Mouse (Mus musculus) embryo, embryonic 11 days (tissue): ENCODE data around the gene Psmd9.
A peak's percentile ranks its signal among the peaks of the same experiment; 100 is the strongest.

Experiments
- DNase-seq: peaks from one replicate; pipeline ENCODE4 v3.0.0-alpha.2; 2015

Gene Psmd9

DNA sequence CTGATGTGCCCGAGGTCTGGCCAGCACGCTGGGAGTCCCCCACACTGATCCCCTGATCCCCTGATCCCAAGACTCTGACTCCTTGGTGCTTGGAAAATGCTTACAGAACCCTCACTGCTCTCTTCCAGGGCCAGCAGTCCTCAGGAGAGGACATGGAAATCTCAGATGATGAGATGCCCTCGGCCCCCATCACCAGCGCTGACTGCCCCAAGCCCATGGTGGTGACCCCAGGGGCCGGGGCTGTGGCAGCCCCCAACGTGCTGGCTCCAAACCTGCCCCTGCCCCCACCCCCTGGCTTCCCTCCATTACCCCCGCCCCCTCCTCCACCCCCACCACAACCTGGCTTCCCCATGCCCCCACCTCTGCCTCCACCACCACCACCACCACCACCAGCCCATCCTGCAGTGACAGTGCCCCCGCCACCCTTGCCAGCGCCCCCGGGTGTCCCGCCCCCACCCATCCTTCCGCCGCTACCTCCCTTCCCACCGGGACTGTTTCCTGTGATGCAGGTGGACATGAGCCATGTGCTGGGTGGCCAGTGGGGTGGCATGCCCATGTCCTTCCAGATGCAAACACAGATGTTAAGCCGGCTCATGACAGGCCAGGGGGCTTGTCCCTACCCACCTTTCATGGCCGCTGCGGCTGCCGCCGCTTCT, 17.4 kb upstream of the Psmd9 start:
- no peak for DNase-seq

DNA sequence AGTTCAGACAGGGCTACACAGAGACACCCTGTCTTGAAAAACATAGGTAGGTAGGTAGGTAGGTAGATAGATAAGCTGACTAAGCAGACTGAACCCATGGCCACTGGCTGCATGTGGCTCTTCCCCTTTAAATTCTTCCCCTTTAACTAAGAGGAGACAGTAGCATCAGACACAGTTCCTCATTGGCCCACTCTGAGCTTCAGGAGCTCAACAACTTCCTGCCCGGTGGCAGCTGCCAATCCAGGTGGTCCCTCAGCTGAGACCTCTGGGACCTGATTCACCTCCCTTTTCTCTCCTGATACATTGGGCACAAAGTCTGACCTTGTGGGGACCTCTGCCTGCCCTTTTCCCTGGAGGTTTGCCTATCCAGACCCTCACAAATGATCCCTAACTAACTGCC, 16.3 kb upstream of the Psmd9 start:
- DNase-seq = no peak

DNA sequence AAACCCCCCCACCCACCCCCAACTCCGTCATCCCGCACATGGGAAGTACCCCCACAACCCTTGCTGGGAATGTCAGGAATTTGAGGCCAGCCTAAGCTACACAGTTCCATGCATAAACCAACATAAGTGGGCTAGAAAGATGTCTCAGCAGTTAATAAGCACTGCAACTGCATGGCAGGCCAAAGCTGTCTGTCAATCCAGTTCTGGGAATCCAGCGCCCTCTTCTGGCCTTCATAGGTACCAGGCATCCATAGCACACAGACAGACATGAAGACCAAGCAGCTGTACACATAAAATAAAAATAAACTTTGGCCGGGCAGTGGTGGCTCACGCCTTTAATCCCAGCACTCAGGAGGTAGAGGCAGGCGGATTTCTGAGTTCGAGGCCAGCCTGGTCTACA, 13.8 kb upstream of the Psmd9 start:
- peak; percentile 73 for DNase-seq

DNA sequence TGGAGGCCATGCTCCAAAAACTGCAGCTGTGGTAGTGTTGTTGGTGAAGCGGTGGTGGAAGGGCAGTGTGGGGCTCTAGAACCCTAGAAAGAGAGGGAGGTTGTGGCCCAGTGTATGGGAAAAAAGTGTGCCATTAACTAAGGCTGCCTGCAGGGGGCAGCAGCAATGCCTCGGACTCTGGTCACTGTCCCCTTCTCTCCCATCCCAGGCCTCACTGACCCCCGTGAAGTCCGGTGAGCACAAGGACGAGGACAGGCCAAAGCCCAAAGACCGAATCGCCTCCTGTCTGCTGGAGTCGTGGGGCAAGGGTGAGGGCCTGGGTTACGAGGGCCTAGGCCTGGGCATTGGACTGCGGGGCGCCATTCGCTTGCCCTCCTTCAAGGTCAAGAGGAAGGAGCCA, 12.4 kb upstream of the Psmd9 start:
- no peak for DNase-seq

DNA sequence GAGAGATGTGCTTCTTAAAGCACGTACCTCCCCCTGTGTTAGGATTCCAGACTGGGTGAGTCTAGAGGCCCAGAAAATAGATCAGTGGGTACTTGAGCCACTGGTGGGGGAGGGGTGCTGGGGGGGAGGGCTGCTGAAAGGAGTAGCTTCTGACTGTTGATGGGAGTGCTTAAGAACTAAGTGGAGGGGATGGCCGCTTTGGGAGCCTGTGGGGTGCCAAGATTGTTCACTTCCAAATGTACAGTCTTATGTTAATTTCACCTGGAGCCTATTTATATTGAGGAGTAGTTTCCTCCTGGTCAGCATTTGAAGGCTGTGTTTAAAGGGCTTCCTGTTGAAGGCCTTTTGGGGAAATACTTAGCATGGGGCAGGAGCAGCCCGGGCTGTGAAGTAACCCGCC, 11.2 kb upstream of the Psmd9 start:
- no peak for DNase-seq

DNA sequence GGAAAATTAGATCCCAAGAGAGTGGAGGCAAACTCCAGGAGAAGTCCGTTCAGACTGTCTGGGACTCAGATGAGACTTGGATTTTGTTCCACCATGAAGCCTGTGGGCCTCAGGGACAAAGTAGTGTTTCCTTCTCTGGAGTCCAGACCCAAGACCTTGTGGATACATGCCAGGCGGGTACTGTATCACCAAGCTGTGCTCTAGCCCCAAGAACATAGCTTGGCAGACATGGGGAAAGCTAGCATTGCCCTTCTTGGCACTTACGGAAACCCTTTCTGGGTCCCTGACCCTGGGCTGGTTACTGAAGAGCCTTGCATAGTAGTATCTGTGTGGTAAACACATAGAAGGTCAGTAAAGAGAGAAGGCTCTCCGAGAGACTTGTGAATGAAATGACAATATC, 9.8 kb upstream of the Psmd9 start:
- no peak for DNase-seq

DNA sequence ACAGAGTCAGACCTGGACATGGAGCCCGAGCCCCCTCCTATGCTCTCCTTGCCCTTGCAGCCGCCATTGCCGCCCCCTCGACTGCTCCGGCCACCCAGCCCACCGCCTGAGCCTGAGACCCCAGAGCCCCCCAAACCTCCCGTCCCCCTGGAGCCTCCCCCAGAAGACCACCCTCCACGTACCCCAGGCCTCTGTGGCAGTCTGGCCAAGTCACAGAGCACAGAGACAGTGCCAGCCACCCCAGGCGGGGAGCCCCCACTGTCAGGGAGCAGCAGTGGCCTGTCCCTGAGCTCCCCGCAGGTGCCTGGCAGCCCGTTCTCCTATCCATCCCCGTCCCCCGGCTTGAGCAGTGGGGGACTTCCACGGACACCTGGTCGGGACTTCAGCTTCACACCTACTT, 9.3 kb upstream of the Psmd9 start:
- no peak for DNase-seq

DNA sequence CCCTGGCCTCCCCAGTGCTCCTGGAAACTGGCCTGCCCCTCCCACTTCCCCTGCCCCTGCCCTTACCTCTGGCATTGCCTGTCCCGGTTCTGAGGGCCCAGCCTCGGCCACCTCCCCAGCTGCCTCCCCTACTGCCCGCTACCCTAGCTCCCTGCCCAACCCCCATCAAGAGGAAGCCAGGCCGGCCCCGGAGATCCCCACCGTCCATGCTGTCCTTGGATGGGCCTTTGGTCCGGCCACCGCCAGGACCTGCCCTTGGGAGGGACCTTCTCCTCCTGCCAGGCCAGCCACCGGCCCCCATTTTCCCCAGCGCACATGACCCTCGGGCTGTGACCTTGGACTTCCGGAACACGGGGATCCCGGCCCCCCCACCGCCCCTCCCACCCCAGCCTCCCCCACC, 8.9 kb upstream of the Psmd9 start:
- DNase-seq = no peak

DNA sequence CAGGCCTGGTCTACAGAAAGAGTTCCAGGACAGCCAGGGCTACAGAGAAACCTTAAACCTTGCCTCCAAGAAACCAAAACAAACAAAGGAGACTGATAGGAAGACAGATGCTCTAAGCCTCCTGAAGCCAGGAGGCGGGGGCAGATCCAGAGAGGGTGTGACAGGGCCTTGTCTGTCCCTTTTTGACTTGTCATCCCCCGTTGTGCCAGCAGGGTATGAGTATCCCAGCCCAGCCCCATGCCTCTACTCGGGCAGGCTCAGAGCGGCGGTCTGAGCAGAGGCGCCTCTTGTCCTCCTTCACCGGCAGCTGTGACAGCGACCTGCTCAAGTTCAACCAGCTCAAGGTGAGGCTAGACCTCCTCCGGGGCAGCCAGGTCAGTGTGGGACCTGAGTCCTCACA, 6.3 kb upstream of the Psmd9 start:
- DNase-seq = no peak

DNA sequence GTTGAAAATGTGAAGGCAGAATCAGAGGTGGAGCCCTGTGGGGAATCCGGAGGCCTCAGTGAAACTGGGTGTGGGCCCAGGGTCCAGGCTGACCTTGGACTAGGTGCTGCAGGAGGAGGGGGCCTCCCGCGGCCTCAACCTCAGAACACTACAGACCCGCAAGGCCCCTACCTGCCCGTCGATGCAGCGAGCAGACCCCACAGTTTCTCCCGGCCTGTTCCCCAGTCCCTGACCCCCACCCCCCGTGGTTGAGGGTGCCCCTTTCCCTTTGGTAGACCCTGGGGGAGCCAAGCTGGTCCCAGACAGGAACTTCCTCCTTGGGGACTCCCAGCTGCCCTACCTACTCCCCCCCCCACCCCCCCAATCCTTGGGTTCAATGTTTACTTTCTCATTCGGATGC, 2.8 kb upstream of the Psmd9 start:
- DNase-seq = no peak

DNA sequence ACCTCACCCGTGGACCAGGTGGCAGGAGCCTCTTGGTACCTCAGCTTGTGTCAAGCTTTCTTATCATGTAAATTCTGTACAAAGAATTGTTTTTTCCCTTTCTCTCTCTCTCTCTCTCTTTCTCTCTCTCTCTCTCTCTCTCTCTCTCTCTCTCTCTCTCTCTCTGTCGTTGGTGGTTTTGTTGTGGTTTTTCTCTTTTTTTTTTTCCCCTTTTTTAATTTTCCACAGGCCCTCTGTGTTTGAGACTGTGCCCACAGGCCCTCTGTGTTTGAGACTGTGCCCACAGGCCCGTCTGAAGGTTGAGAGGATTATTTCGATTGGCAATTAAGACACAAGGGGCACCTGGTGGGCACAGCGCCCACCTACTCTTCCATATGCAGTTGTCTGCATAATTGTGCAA, 1.6 kb upstream of the Psmd9 start:
- DNase-seq = no peak

DNA sequence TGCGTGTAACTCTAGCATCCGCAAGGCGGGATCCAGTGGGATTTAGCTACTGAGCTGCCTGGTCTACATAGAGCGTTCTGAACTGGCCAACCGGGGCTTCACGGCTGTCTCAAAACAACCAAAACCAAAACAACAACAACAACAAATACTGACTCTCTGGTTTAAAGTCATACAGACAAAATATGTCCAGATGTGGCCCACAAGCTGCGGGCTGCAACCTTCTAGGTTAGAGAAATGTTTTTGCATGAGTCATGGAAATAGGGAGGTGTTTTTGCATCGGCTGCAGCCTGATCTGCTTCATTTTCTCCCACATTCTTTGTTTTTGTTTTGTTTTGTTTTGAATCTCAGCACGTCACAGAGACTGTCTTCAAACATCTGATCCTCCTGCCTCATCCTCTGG, 1.2 kb downstream of the Psmd9 start:
- no peak for DNase-seq

DNA sequence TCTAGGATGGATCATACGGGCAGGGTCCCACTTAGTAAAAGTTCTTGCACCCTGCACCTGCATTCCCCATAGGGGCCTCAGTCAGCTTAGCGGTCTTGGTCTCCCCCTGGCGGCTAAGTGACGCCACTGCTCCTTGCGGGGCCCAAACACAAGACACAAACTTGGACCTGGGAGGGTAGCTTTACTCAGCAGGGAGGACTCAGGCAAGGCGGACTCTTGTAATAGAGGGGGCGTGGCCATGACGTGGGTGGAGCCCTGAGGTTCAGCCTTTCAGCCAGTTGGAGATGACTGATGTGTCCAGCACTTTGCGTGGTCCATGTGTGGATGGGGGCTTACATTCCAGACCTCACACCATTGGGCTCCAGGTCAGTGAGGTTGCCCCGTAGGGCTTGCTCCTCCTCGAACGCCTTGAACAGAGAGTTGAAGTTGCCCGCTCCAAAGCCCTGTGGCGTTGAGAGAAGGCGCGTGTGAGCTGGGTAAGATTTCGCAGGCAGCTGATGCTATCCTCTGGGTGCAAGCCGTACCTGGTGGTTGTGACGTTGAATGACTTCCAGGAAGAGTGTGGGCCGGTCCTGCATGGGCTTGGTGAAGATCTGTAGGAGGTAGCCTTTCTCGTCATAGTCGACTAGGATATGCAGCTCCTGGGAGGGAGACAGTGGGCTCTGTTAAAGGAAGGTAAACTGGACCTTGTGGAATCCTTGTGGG, 2.6 kb downstream of the Psmd9 start:
- DNase-seq = peak; percentile 91

DNA sequence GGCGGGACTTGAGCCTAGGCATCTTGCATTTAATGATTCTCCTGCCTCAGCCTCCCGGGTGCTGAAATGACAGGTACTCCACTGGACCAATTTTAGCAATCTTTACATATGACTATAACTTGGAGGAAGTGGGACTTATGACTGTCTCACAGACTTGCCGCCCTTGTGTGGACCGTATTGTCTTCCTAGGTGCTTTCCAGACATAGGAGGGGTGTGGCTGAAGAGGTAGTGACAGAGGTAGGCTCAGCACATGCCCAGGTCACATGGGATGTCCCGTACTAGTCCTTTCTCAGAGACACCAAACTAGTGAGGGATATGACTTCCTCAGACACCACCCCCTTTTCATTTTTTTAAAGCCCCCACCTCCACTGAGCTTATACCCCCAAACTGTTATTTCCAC, 9.6 kb downstream of the Psmd9 start:
- no peak for DNase-seq

DNA sequence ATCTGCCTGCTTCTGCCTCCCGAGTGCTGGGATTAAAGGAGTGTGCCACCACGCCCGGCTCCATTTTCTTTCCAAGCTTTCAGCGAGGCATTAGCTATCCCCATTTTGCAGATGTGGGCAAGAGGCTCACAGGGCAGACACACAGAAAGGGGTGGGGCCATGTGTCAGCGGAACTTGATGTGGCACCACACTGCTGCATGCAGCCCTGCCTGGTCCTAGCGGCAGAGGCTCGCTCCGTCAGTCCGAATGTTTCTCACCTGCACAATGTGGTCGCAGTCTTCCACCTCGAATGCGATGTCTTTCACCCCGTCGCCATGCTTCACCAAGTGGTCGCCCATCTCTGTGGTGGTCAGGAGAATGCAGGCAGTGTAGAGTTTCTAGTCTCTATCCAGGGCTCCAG, 11.2 kb downstream of the Psmd9 start:
- DNase-seq = no peak

DNA sequence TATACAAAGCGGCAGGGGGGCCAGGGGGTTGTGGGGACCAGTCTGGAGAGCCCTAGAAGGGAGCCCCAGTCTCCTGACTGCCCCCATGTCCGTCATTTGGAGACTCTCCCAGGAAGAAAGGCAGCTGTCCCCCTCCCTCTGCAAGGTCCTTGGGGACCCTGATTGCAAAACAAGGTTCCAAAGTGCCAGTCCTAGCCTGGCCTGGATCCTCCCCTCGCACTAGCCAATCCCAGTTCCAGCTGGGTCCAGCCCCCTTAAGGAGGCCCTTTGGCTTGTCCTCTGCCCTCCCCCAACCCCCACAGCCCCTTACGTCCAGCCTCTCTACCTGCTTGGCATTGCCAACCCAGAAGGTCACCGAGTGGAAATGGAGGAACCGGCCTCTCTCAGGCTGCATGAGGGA, 12.3 kb downstream of the Psmd9 start:
- no peak for DNase-seq

DNA sequence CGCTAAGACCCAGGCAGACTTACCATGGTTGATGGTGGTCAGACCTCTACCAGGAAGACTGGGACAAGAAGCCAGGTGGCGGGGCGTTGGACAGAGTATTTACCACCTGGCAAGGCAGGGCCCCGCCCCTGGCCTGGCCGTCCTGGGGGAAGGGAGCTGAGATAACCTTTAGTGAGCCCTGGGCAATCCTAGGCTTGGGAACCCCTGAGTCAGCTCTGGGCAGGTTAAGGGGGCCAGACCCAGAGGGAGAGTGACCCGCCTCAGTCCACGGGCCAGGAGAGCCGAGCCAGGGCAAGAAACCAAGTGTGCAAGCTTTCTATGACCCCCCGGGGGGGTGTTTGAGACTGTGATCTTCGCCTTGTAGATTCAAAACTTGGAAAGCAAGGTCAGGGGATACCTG, 13.4 kb downstream of the Psmd9 start, which contains the start of gene Hpd:
Hpd (minus strand) TSS at position 77 of the 400 bp plus-strand sequence.
- no peak for DNase-seq

DNA sequence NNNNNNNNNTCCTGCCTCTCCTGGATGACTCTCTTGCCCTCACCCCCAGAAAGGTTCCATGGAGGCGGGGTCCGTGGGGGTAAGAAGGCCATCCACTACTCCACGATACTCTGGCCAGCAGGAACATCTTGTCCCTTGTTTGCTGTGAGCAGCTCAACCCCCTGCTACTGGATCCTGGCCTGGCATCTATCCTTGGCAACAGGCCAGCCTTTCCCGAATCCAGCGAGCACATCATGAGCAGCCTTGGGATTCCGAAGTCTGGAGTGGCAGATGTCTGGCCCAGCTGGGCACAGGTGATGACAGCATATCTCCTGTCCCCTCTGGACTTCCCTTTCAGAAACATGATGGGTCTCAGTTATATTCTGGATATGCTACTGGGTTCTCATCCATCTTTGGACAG, 16.8 kb downstream of the Psmd9 start:
- DNase-seq = no peak

DNA sequence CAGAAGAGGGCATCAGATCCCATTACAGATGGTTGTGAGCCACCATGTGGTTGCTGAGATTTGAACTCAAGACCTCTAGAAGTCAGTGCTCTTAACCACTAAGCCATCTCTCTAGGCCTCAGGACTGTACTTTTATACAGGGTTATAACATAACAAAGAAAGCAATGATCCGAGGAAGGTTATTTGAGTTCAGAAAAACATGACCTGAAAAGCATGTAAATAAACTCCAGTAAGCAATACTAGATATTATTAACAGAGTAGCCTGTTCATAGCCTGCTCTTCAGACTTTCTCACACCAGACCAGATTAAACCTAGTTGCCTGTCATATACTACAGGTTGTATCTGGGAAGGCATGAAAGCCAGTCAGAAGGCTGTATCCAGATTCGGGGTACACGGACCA, 18.1 kb downstream of the Psmd9 start:
- no peak for DNase-seq

DNA sequence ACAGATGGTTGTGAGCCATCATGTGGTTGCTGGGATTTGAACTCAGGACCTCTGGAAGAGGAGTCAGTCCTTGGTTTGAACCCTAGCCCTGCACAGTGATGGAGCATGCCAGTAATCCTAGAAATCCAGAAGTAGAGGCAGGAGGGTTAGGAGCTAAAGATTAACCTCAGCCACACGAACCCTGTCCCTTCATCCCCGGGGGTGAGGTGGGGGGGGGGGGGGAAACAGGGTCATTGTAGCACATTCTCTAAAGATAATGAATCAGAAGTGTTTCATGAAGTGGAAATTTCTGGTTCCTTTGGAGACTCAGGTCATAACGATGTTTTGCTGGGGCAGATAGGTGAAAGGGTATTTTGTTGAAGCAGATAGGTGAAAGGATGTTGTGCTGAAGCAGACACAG, 21.7 kb downstream of the Psmd9 start:
- no peak for DNase-seq

DNA sequence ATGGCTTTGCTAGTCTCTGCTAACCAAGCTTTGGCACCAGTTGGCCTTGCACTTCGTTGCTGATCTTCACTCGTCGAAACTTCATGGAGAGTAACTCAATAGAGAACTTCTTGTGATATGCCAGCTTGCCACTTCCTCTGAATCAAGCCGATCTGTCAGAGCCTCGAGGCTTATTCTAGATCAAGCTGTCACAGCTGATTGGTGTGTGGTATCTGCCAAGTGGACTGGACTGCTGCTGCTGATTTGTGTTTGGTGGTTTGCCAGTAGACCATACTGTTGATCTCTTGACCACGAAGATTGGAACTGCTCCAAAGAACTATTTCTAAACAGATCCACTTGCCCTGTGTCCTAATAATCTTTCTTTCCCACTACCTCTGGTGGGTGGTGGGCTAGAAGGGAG, 22.2 kb downstream of the Psmd9 start:
- no peak for DNase-seq

DNA sequence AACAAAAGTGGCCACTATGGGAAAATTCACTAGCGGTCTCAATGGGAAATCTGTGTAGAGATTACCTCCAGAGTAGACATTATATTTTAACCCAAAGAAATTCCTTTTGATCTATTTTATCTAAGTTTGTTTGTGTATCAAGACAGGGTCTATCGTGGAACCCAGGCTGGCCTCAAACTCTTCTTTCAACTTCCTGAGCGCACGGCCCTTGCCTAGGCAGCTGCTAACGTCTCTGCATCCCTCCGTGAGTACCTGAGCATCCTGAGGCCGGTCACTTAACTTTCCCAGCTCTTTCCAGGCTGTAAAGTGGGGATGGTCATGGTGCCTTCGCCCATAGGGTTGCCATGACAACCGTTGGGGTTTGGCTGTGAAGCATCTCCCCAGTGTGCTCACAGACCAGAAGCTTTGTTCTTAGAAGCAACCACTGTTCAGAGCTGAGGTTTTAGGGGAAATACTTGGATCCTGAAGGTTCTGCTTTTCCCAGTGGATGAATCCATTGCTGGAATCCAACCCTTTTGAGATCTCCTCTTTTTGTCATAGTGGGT, 23.5 kb downstream of the Psmd9 start:
- no peak for DNase-seq

DNA sequence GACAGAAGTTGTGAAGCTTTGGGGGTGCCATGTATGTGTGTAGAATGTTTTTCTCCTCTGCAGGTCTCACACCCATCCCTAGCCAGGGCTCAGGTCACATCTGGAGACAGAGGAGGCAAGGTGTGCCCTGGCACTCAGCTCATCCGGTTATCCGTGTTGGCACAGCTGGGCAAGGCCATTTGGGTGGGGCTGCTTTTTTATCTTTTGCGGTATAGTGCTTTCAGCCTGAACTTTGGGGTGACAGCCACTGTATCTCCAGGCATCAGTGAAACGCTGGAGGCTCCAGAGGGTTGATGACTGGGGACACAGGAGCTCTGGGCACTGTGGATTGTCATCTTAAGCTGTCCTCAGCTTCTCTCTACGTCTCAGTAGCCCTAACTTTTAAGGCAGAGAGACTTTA, 24.2 kb downstream of the Psmd9 start:
- no peak for DNase-seq

DNA sequence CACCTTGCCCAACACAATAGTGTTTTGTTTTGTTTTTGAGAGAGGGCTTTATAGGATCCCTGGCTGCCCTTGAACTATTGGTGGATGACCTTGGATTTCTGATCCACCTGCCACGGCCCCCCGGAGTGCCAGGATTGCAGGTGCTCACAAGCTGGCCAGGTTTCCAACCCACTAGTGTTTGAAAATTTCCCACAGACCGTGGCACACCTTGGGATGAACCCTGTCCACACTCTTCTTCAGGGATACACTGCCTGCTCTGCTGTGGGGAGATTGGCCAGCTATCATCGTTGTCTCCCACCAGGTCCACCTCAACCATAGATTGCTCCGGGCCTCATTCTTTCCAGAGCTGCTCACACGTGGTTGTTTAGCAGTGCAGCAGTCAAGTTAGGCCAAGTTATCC, 25.6 kb downstream of the Psmd9 start:
- no peak for DNase-seq

DNA sequence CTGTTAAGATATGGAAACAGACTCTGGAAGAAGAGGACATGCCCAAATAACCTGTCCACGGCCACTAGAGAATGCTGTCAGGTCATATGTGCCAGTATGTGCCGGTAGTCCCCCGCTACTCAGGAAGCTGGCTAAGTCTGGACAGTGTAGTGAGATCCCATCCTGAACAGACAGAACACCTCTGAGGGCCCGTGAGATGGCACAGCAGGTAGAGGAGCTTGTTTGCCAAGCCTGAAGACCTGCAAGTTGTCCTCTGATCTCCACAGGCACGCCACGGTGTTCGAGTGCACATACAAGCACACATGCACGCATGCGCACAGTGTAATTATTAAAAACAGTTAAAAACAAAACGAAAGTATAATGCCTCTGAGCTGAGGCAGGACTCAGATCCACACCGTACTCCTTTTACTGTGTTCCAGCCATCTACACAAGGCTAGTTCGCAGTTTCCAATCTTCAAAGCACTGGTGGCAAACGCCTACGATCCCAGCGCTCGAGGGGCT, 26.3 kb downstream of the Psmd9 start:
- DNase-seq = no peak
